Mouse (Mus musculus) left cerebral cortex, postnatal 10 days (tissue): ENCODE measurements around the gene 4930579G24Rik. TPM values are rescaled to one million over a fixed set of nuclear protein-coding genes. Genes with fewer than 3 reads are reported as not detected.
A peak's percentile ranks its signal among the peaks of the same experiment; 100 is the strongest.

Experiments used
- DNase-seq, 2 experiments: peaks; one replicate each; pipeline ENCODE4 v3.0.0; 2021 to 2022; ENCODE audit warnings: low spot score in 2 of 2, mixed read lengths in 1 of 2; ENCODE audit errors: extremely low spot score in 1 of 2
- intact Hi-C: fragments of 180-260 bp; cut with DNase I; formaldehyde crosslinking; loops from one replicate; pipeline ENCODE4 v1.15.1; 2025
- total RNA-seq, 2 experiments: library from RNA; stranded (reverse); gene quantifications; 2 replicates each; pipeline ENCODE4 v1.2.3; 2021

The 4930579G24Rik gene
- 1 to 10 TPM; 1.5 to 1.8 TPM for total RNA-seq

GRCm38 (mm10) chr3:79628561-79629415 is at the start of gene 4930579G24Rik:
TSS of gene 4930579G24Rik (plus strand) at chr3:79629079.
- DNase-seq = peak; percentile 96 to 98
- intact Hi-C loops = no loop called here

GRCm38 (mm10) chr3:79579891-79580575 is 48.8 kb upstream of the 4930579G24Rik start:
- no peak for DNase-seq
- intact Hi-C loops = no loop called here

- intact Hi-C loops = loop anchor here (2.0 to 5.0 kb wide), 3 partner anchors 85 to 382 kb away; no protein-coding TSS in a partner anchor
- DNase-seq = peak; percentile 89 to 91
Observed at GRCm38 (mm10) chr3:79586804-79587203, 42.1 kb upstream of the 4930579G24Rik start.

- no peak for DNase-seq
- intact Hi-C loops = loop anchor here (5.0 kb wide), 3 partner anchors 87 to 632 kb away; no protein-coding TSS in a partner anchor
Observed at GRCm38 (mm10) chr3:79589671-79590070, 39.2 kb upstream of the 4930579G24Rik start.

- intact Hi-C loops = loop anchor here (5.0 kb wide), 1 partner anchor 634 kb away; no protein-coding TSS in a partner anchor
- peak; percentile 71 to 87 for DNase-seq
Observed at GRCm38 (mm10) chr3:79590863-79591792, 37.8 kb upstream of the 4930579G24Rik start, which contains the start of gene Ppid. TSS of gene Ppid (plus strand) at chr3:79591342.

GRCm38 (mm10) chr3:79591793-79592471 is 36.9 kb upstream of the 4930579G24Rik start:
- DNase-seq = no peak
- intact Hi-C loops = loop anchor here (5.0 kb wide), 1 partner anchor 635 kb away; no protein-coding TSS in a partner anchor

- intact Hi-C loops = no loop called here
- DNase-seq = no peak
Observed at GRCm38 (mm10) chr3:79595468-79595867, 33.4 kb upstream of the 4930579G24Rik start.

GRCm38 (mm10) chr3:79609886-79610285 is 19.0 kb upstream of the 4930579G24Rik start:
- intact Hi-C loops = no loop called here
- DNase-seq = no peak

GRCm38 (mm10) chr3:79627484-79628181 is 1.2 kb upstream of the 4930579G24Rik start:
- intact Hi-C loops = no loop called here
- DNase-seq = no peak

- no peak for DNase-seq
- intact Hi-C loops = no loop called here
Observed at GRCm38 (mm10) chr3:79628182-79628560, 708 bp upstream of the 4930579G24Rik start.

GRCm38 (mm10) chr3:79629416-79629730 is 494 bp downstream of the 4930579G24Rik start, which contains the start of gene Etfdh:
TSS of gene Etfdh (minus strand) at chr3:79629500.
- DNase-seq = peak; percentile 68 to 87
- intact Hi-C loops = no loop called here

- DNase-seq = no peak
- intact Hi-C loops = no loop called here
Observed at GRCm38 (mm10) chr3:79652129-79652528, 23.2 kb downstream of the 4930579G24Rik start.

- intact Hi-C loops = no loop called here
- no peak for DNase-seq
Observed at GRCm38 (mm10) chr3:79656682-79657081, 27.8 kb downstream of the 4930579G24Rik start.

- DNase-seq = peak; percentile 29 to 63
- intact Hi-C loops = loop anchor here (2.0 kb wide), 1 partner anchor 144 kb away; no protein-coding TSS in a partner anchor
Observed at GRCm38 (mm10) chr3:79664787-79665408, 36.0 kb downstream of the 4930579G24Rik start.

- intact Hi-C loops = loop anchor here (10.0 kb wide), 1 partner anchor 74 kb away; no protein-coding TSS in a partner anchor
- no peak for DNase-seq
Observed at GRCm38 (mm10) chr3:79670556-79670955, 41.7 kb downstream of the 4930579G24Rik start.

- intact Hi-C loops = loop anchor here (2.0 to 10.0 kb wide), 2 partner anchors 73 to 137 kb away; no protein-coding TSS in a partner anchor
- no peak for DNase-seq
Observed at GRCm38 (mm10) chr3:79672188-79672587, 43.3 kb downstream of the 4930579G24Rik start.

- DNase-seq = peak; percentile 62 to 68
- intact Hi-C loops = loop anchor here (2.0 to 10.0 kb wide), 2 partner anchors 72 to 136 kb away; no protein-coding TSS in a partner anchor
Observed at GRCm38 (mm10) chr3:79673082-79673481, 44.2 kb downstream of the 4930579G24Rik start.
